Mouse (Mus musculus) activated CD4-positive, CD25-positive, alpha-beta regulatory T cell, adult 9 weeks (primary cell): ENCODE results near the gene Esp16. TPM values are rescaled to one million over a fixed set of nuclear protein-coding genes. Genes with fewer than 3 reads are reported as not detected.

Experiments
- polyA plus RNA-seq: library from polyadenylated mRNA; unstranded; fragments of 100-300 nt; shearing (Covaris generic); gene quantifications from one replicate; pipeline ENCODE4 v1.2.1, GENCODE M21; 2017

The Esp16 gene
- not detected for polyA plus RNA-seq

GRCm38 (mm10) chr17:39535842-39536241, at the start of gene Esp16:
Gene Esp16 (plus strand): TSS chr17:39536142.

Other genes starting within 250 kb of the Esp16 start
- not detected for gene Esp18, start 129.8 kb upstream of the Esp16 start, polyA plus RNA-seq
- not detected for gene Esp15, start 104.8 kb downstream of the Esp16 start, polyA plus RNA-seq